Mouse (Mus musculus) erythroblast, embryonic 14.5 days (primary cell): ENCODE measurements around the gene Pced1b.

Experiments
- GATA1 ChIP-seq: IDR thresholded peaks from 2 replicates; pipeline ENCODE4 v1.6.1; 2012; ENCODE audit warnings: low read length, inconsistent platforms, mixed read lengths
- TAL1 ChIP-seq: IDR thresholded peaks from 3 replicates; pipeline ENCODE4 v1.6.1; 2012; ENCODE audit warnings: low read length, inconsistent platforms, mixed read lengths

DNA sequence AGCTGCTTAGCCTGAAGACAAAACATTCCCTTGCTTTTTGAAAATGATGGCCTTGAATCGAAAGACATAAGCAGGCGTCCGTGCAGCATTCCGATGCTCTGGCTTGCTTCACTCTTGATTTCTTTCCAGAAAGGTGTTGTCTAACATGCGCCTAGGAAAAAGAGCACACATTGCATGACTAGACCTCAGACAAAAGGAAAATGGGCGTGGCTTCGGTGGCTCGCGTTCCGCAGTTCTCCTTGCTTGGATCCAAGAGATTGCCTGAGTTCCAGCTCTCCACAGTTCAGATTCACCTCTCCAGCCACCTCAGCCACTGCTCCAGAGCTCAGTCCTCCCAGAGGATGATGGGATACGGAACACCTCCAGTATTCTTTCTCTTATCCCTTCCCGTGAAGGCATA, 147.7 kb downstream of the Pced1b start:
- no peak for TF ChIP-seq GATA1
- TF ChIP-seq TAL1: no peak
